Mouse (Mus musculus): ENCODE measurements at regions not wholly inside any gene's neighbourhood (a gene's known extent, or its start where the extent isn't known, plus 50 kb on each side); places are given as distances from the start of the nearest gene placed in this dataset.

DNA sequence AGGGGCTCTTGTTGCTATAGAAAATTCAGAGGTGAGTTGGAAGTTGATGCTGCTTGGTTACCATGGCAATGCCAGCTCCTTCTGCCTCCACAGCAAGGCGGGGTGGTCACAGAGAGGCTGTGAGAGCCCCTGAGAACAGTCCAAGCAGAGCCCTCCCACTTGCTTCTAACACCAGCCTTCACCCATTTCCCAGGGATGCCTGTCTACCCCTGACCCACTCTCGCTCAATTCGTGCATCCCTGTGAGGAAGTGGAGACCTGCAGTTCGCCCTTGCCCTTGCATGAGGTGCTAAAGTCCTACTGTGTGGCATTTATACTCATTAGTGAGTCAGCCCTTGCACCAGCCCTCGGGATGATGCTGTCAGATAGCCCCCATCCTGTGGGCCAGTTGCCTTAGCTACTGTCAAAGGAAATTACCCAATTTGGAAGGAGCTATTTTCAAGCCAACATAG lies 82.1 kb upstream of the Bod1 start:
- H3K27ac ChIP-seq: no peak overlapping the region
- 38% methylated on average over 5 of the region's 5 CpGs for WGBS
- no peak overlapping the region for H3K4me2 ChIP-seq (replicated peaks)
- H3K36me3 ChIP-seq: no peaks in the 10 kb centered on the region
- H3K9ac ChIP-seq: no peak overlapping the region
- H3K27me3 ChIP-seq (replicated peaks): no peaks in the 10 kb centered on the region
- H3K9me3 ChIP-seq: no peaks in the 10 kb centered on the region
- ATAC-seq: no peak
- no peak overlapping the region for H3K4me3 ChIP-seq (replicated peaks)
- H3K4me1 ChIP-seq (replicated peaks): no peaks in the 10 kb centered on the region

- no peak overlapping the region for H3K4me3 ChIP-seq (replicated peaks)
- H3K9ac ChIP-seq: no peak overlapping the region
- H3K9me3 ChIP-seq: no peaks in the 10 kb centered on the region
- H3K27me3 ChIP-seq (replicated peaks): no peaks in the 10 kb centered on the region
- ATAC-seq: no peak
- 45% methylated on average over 4 of the region's 4 CpGs for WGBS
- no peaks in the 10 kb centered on the region for H3K4me1 ChIP-seq (replicated peaks)
- H3K27ac ChIP-seq: no peak overlapping the region
- no peaks in the 10 kb centered on the region for H3K36me3 ChIP-seq
- H3K4me2 ChIP-seq (replicated peaks): no peak overlapping the region
Measured at GRCm38 (mm10) chr11:31754416-31754815, 82.7 kb upstream of the Bod1 start.

- Histone ChIP-seq H3K9ac (no peak overlapping the region), H3K4me3 (replicated peaks) (no peak overlapping the region), H3K9me3 (no peaks in the 10 kb centered on the region), H3K27me3 (replicated peaks) (no peaks in the 10 kb centered on the region), H3K27ac (no peak overlapping the region), H3K4me2 (replicated peaks) (no peak overlapping the region), H3K36me3 (no peaks in the 10 kb centered on the region), H3K4me1 (replicated peaks) (0 out of 2 replicates have a peak, but pooled peaks cover 5% of the 10 kb centered on the region)
- 34% methylated on average over 3 of the region's 3 CpGs for WGBS
- no peak for ATAC-seq
Measured at GRCm38 (mm10) chr11:31755858-31756257, 84.2 kb upstream of the Bod1 start.

DNA sequence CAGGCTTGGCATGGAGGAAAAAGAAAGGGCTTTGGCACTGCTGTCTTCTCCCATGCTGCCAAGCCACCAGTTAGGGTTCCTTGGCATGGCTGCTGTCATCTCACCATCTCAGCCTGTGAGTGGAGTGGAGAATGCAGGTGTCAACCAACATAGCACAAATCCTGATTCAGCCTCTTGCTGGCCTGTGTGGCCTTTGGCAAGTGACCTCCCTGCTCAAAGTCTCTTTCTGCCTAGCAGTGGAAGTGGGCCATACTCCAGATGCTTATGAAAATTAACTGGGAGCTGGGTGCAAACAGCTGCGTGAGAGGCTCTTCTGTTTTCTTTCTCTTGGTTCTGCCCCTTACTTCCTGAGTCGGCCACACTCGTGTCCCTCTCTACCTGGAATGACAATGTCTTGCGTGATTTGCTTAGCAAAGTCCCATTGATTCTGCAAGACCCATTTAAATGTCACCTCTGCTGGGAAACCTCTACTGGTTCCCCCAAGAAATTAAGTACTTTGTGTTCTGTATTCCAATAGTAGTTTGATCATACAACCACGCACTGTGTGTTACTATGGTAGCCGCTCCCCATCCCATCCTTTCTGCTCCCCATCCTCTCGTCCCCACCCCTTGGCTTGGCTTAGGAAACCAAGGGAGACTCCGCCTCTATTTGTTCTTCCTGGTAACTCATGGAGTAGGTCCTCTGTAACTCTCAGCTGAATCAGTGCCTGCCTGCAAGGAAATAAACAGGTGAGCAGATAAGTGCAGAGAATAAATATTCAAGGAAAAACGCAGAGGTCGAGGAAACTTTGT lies 84.9 kb upstream of the Bod1 start:
- Histone ChIP-seq H3K27me3 (replicated peaks) (no peaks in the 10 kb centered on the region), H3K4me1 (replicated peaks) (0 out of 2 replicates have a peak, but pooled peaks cover 5% of the 10 kb centered on the region), H3K4me2 (replicated peaks) (no peak overlapping the region), H3K4me3 (replicated peaks) (no peak overlapping the region), H3K9me3 (no peaks in the 10 kb centered on the region), H3K36me3 (no peaks in the 10 kb centered on the region), H3K27ac (no peak overlapping the region), H3K9ac (no peak overlapping the region)
- WGBS: 79% methylated on average over 10 of the region's 10 CpGs
- ATAC-seq: no peak

DNA sequence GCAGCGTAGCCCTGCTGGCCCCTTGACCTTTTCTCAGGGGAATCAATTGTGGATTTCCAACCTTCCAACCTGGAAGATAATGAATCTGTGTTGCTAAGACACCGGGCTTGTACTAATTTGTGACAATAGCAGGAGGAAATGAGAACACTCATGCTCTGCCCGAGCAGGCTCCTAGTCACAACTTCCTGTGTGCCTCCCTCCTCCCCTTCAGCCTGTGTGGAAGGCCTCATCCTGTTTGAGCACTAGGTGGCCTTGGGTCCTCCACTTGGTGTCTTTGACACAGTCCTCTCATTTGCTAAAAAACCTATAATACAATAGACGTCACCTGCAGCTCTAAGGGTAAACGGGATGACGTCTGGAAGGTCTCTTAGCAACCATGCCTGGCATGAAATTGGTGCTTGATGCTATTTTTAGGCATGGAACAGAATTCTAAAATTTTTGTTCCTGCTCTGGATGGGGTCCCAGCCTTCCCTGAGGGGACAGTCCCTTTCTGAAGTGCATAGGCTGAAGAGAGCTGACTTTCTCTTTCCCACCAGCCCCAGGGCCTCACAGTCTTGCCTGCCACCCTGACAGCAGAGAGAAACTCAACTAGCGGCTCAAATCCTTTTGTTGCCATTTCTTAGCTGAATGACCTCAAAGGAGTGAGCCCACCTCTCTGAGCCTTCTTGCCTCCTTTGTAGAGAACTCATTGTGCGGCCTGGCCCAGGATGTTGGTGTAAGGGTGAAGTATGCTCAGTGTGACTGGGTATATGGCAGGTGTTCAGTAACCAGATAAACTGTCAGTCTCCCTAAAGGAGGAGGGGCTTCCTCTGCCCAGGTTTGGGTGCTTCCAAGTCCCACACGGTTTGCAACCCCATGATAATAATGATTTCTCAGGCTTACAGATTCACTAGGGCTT lies 88.4 kb upstream of the Bod1 start:
- WGBS: 63% methylated on average over 9 of the region's 9 CpGs
- Histone ChIP-seq H3K27me3 (replicated peaks) (no peaks in the 10 kb centered on the region), H3K4me1 (replicated peaks) (0 out of 2 replicates have a peak, but pooled peaks cover 5% of the 10 kb centered on the region), H3K36me3 (no peaks in the 10 kb centered on the region), H3K4me2 (replicated peaks) (no peak overlapping the region), H3K27ac (no peak overlapping the region), H3K4me3 (replicated peaks) (no peak overlapping the region), H3K9me3 (no peaks in the 10 kb centered on the region), H3K9ac (no peak overlapping the region)
- no peak for ATAC-seq

GRCm38 (mm10) chr11:31763856-31764255 lies 92.2 kb upstream of the Bod1 start:
- WGBS: 70% methylated on average over 3 of the region's 3 CpGs
- no peak overlapping the region for H3K4me3 ChIP-seq (replicated peaks)
- no peak overlapping the region for H3K9ac ChIP-seq
- no peaks in the 10 kb centered on the region for H3K36me3 ChIP-seq
- no peaks in the 10 kb centered on the region for H3K9me3 ChIP-seq
- no peaks in the 10 kb centered on the region for H3K27me3 ChIP-seq (replicated peaks)
- ATAC-seq: no peak
- H3K27ac ChIP-seq: no peak overlapping the region
- H3K4me1 ChIP-seq (replicated peaks): 0 out of 2 replicates have a peak, but pooled peaks cover 5% of the 10 kb centered on the region
- H3K4me2 ChIP-seq (replicated peaks): no peak overlapping the region

GRCm38 (mm10) chr11:31766296-31766695 lies 94.6 kb upstream of the Bod1 start:
- Histone ChIP-seq H3K4me2 (replicated peaks) (no peak overlapping the region), H3K4me3 (replicated peaks) (no peak overlapping the region), H3K27me3 (replicated peaks) (no peaks in the 10 kb centered on the region), H3K36me3 (no peaks in the 10 kb centered on the region), H3K9me3 (no peaks in the 10 kb centered on the region), H3K9ac (no peak overlapping the region), H3K4me1 (replicated peaks) (no peaks in the 10 kb centered on the region), H3K27ac (no peak overlapping the region)
- WGBS: 85% methylated on average over 5 of the region's 5 CpGs
- no peak for ATAC-seq

DNA sequence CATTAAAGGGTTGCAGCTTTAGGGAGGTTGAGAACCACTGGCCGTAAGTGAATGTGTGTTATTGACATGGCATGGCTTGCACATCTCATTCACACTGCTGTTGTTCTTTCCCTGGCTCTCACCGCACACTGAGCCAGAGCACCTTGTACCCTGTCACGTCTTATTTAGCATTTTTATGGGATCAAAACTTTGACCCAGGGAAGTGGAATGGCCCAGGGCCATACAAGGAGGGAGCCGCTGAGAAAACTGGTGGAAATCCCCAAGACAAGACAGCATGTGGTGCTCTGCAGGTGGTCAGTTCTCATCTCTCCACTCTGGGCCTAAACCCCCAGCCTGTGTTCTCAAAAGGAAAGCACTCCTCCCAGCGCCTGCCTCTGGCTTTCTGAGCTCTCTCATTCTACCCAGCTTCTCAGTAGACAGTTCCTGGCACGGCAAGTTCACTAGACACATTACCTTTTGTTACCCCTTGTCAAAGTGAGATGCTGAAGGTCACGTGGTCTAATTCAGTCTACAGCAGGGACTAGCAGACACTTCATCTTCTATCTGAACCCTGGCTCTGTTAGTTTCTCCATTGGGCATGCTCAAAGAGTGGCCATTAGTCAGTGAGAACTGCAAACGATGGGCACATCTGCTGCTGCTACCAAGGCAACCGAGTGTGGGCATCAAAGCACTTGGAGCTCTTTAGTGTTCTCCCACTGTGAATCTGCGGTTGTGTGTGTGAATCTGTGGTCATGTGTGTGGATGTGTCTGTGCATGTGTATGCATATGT lies 96.2 kb upstream of the Bod1 start:
- WGBS: 68% methylated on average over 10 of the region's 10 CpGs
- Histone ChIP-seq H3K4me1 (replicated peaks) (no peaks in the 10 kb centered on the region), H3K36me3 (no peaks in the 10 kb centered on the region), H3K27ac (no peak overlapping the region), H3K9ac (no peak overlapping the region), H3K4me3 (replicated peaks) (no peak overlapping the region), H3K9me3 (no peaks in the 10 kb centered on the region), H3K4me2 (replicated peaks) (no peak overlapping the region), H3K27me3 (replicated peaks) (no peaks in the 10 kb centered on the region)
- no peak for ATAC-seq

DNA sequence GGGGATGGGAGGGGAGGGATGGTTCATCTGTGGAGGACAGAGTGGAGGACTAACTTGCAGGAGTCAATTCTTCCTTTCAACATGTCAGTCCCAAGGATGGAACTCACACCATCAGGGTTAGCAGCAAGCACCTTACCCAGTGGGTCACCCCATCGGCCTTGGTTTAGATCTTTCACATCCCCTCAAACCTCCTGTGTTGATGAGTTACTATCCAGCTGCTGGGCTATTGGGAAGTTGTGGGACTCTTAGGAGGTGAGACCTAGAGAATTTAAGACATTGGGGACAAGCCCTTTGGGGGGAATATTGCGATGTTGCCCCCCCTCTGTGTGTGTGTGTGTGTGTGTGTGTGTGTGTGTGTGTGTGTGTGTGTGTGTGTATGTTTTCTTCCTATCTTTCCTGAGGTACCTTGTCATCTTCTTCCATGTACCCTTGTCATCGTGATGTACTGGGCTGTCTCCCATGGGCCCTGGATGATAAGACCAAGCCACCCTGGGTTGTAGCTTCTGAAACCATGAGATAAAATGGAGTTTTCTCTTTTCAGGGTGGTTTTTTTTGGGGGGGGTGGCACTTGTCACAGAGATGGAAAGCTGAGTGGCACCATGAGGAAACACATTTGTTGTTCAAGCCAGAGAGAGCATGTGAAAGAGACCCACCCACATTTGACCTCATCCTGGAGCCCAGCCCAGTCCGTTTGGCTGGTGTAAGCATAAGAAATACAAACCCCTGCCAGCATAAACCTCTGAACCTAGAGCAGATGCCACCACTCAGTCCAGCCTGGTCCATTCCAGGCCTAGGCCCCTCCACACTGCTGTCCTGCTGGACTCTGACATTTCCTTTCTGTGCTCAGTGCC lies 98.3 kb upstream of the Bod1 start:
- Histone ChIP-seq H3K4me3 (replicated peaks) (no peak overlapping the region), H3K9ac (no peak overlapping the region), H3K27me3 (replicated peaks) (no peaks in the 10 kb centered on the region), H3K36me3 (no peaks in the 10 kb centered on the region), H3K27ac (no peak overlapping the region), H3K4me2 (replicated peaks) (no peak overlapping the region), H3K4me1 (replicated peaks) (no peaks in the 10 kb centered on the region), H3K9me3 (no peaks in the 10 kb centered on the region)
- ATAC-seq: peak; percentile 61; the same call in 1 of the 2 replicates
- 77% methylated on average over 4 of the region's 4 CpGs for WGBS

- no peaks in the 10 kb centered on the region for H3K4me1 ChIP-seq (replicated peaks)
- no peaks in the 10 kb centered on the region for H3K9me3 ChIP-seq
- no peak overlapping the region for H3K4me2 ChIP-seq (replicated peaks)
- H3K4me3 ChIP-seq (replicated peaks): no peak overlapping the region
- no peaks in the 10 kb centered on the region for H3K36me3 ChIP-seq
- H3K27ac ChIP-seq: no peak overlapping the region
- H3K9ac ChIP-seq: no peak overlapping the region
- no peaks in the 10 kb centered on the region for H3K27me3 ChIP-seq (replicated peaks)
- 69% methylated on average over 7 of the region's 7 CpGs for WGBS
- ATAC-seq: no peak
Measured at GRCm38 (mm10) chr11:31770881-31771280, 99.2 kb upstream of the Bod1 start.
